8 mouse cellular contexts compared by ENCODE assay signal in the genomic region with DNA sequence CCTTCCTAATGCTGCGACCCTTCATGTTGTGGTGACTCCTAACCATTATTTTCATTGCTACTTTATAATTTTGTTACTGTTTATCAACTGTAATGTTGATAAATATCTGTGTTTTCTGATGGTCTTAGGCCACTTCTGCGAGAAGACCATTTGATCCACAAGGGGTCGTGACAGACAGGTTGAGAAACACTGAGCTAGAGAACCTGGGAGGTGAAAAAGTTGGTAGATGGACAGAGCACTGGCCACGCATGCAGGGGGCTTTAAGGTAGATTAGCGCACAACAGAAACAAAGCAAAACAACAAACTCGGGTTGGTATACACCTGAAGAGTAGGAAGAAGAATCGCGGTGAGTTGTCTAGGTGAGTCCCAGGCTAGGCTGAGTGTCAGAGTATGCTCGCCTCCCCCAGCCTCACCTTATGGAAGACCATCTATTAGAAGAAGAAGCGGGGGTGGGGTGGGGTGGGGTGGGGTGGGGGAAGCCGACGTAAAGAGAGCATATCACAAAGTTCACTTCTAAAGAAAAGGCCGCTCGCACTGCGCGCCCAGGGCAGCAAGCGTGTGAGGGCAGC. TPM values are rescaled to one million over a fixed set of nuclear protein-coding genes. Genes with fewer than 3 reads are reported as not detected.
DNase-seq lines count a peak whose midpoint lies in the region; ATAC-seq and TF ChIP-seq lines count a peak whose summit lies in the region.

No protein-coding gene starts in this region.

- H3K4me3 ChIP-seq in lung, embryonic 14.5 days (ENCODE audit: low read depth, low read length), result peak overlapping the region; percentile 83
- H3K4me3 ChIP-seq in embryonic facial prominence, embryonic 12.5 days, result peak overlapping the region; percentile 91
- H3K4me3 ChIP-seq in intestine, embryonic 15.5 days (replicated peaks), result peak overlapping the region; percentile 91
- H3K4me3 ChIP-seq in neural tube, embryonic 13.5 days, result peak overlapping the region; percentile 80

- H3K4me1 ChIP-seq in lung, embryonic 14.5 days (ENCODE audit: insufficient read depth), result peaks cover 3% of the 10 kb centered on the region
- 0 out of 2 replicates have a peak, but pooled peaks cover 13% of the 10 kb centered on the region for H3K4me1 ChIP-seq in embryonic facial prominence, embryonic 12.5 days
- H3K4me1 ChIP-seq in intestine, embryonic 15.5 days (replicated peaks), result peaks cover 14% of the 10 kb centered on the region
- H3K4me1 ChIP-seq in neural tube, embryonic 13.5 days (replicated peaks), result peaks cover 24% of the 10 kb centered on the region

- no peaks in the 10 kb centered on the region for H3K27me3 ChIP-seq in lung, embryonic 14.5 days (ENCODE audit: insufficient read depth, low read length)
- H3K27me3 ChIP-seq in embryonic facial prominence, embryonic 12.5 days, result no peaks in the 10 kb centered on the region
- H3K27me3 ChIP-seq in intestine, embryonic 15.5 days (replicated peaks), result no peaks in the 10 kb centered on the region
- H3K27me3 ChIP-seq in neural tube, embryonic 13.5 days, result no peaks in the 10 kb centered on the region

- peak; percentile 64 for TF ChIP-seq CTCF in lung, embryonic 14.5 days (IDR thresholded peaks at IDR 0.05; ENCODE audit: low read depth)

- H3K27ac ChIP-seq in lung, embryonic 14.5 days (ENCODE audit: low read depth), result peak overlapping the region; percentile 81
- peak overlapping the region; percentile 77; the same call in 1 of the 2 replicates for H3K27ac ChIP-seq in embryonic facial prominence, embryonic 12.5 days
- 0 out of 2 replicates have a peak overlapping the region, but pooled peaks have one; percentile 68 for H3K27ac ChIP-seq in intestine, embryonic 15.5 days
- peak overlapping the region; percentile 93; the same call in 1 of the 2 replicates for H3K27ac ChIP-seq in neural tube, embryonic 13.5 days (replicated peaks)

- H3K9ac ChIP-seq in lung, embryonic 14.5 days, result peak overlapping the region; percentile 87
- peak overlapping the region; percentile 84 for H3K9ac ChIP-seq in embryonic facial prominence, embryonic 12.5 days
- H3K9ac ChIP-seq in intestine, embryonic 15.5 days, result peak overlapping the region; percentile 90
- H3K9ac ChIP-seq in neural tube, embryonic 13.5 days, result peak overlapping the region; percentile 96

- no peaks in the 10 kb centered on the region for H3K36me3 ChIP-seq in lung, embryonic 14.5 days (ENCODE audit: insufficient read depth)
- no peaks in the 10 kb centered on the region for H3K36me3 ChIP-seq in embryonic facial prominence, embryonic 12.5 days
- no peaks in the 10 kb centered on the region for H3K36me3 ChIP-seq in intestine, embryonic 15.5 days
- H3K36me3 ChIP-seq in neural tube, embryonic 13.5 days, result no peaks in the 10 kb centered on the region

- ATAC-seq in lung, embryonic 14.5 days (ENCODE audit: insufficient read depth), result peak; percentile 12; the same call in 1 of the 2 replicates
- ATAC-seq in embryonic facial prominence, embryonic 12.5 days (ENCODE audit: insufficient number of reproducible peaks, insufficient read depth, low FRiP score, low TSS enrichment), result peak; percentile 26
- ATAC-seq in intestine, embryonic 15.5 days, result peak; percentile 29
- ATAC-seq in neural tube, embryonic 13.5 days (ENCODE audit: low read depth), result peak; percentile 32

- no peaks in the 10 kb centered on the region for H3K9me3 ChIP-seq in lung, embryonic 14.5 days (ENCODE audit: low read depth, low read length)
- H3K9me3 ChIP-seq in embryonic facial prominence, embryonic 12.5 days, result no peaks in the 10 kb centered on the region
- no peaks in the 10 kb centered on the region for H3K9me3 ChIP-seq in intestine, embryonic 15.5 days
- no peaks in the 10 kb centered on the region for H3K9me3 ChIP-seq in neural tube, embryonic 13.5 days

- WGBS in lung, embryonic 14.5 days, result 8% methylated on average over 17 of the region's 17 CpGs
- 5% methylated on average over 17 of the region's 17 CpGs for WGBS in embryonic facial prominence, embryonic 12.5 days
- 8% methylated on average over 17 of the region's 17 CpGs for WGBS in intestine, embryonic 15.5 days
- 9% methylated on average over 17 of the region's 17 CpGs for WGBS in neural tube, embryonic 13.5 days

- peak; percentile 63 for DNase-seq in lung, embryonic 14.5 days
- no peak for DNase-seq in lung, postnatal 14 days
- DNase-seq in adrenal gland, adult 8-10 months, result no peak
- no peak for DNase-seq in urinary bladder, postnatal 14 days (ENCODE audit: low spot score)
- no peak for DNase-seq in lung, postnatal 10 days

- peak overlapping the region; percentile 99 for H3K4me2 ChIP-seq in lung, embryonic 14.5 days
- H3K4me2 ChIP-seq in embryonic facial prominence, embryonic 12.5 days (replicated peaks), result peak overlapping the region; percentile 94
- peak overlapping the region; percentile 92 for H3K4me2 ChIP-seq in intestine, embryonic 15.5 days (replicated peaks)
- H3K4me2 ChIP-seq in neural tube, embryonic 13.5 days, result peak overlapping the region; percentile 87

RNA-seq across cellular contexts. Expression of gene Zfp697, which starts 0.5 kb away (rescaled TPM):
- polyA plus RNA-seq in lung, embryonic 14.5 days (2014; fragmentation: Nextera tagmentation; extraction: Ambion mirVana), result 9.1 and 10.2 TPM in 2 replicates
- 8.8 and 10.0 TPM in 2 replicates for polyA plus RNA-seq in embryonic facial prominence, embryonic 12.5 days (2016; fragmentation: Nextera tagmentation; extraction: Ambion mirVana)
- polyA plus RNA-seq in intestine, embryonic 15.5 days (2015; fragmentation: Nextera tagmentation; extraction: Ambion mirVana), result 7.1 and 7.2 TPM in 2 replicates
- 12.9 and 14.9 TPM in 2 replicates for polyA plus RNA-seq in neural tube, embryonic 13.5 days (2015; fragmentation: Nextera tagmentation; extraction: Ambion mirVana)
- 1 to 10 TPM; 5.8 to 9.4 (median 7.5) TPM for total RNA-seq in adrenal gland, adult 8-10 months (2022)

RNA-seq across cellular contexts. Expression of gene Phgdh, which starts 42.0 kb away (rescaled TPM):
- polyA plus RNA-seq in lung, embryonic 14.5 days (2014; fragmentation: Nextera tagmentation; extraction: Ambion mirVana), result 212 and 230 TPM in 2 replicates
- polyA plus RNA-seq in embryonic facial prominence, embryonic 12.5 days (2016; fragmentation: Nextera tagmentation; extraction: Ambion mirVana), result 267 and 276 TPM in 2 replicates
- 291 and 356 TPM in 2 replicates for polyA plus RNA-seq in intestine, embryonic 15.5 days (2015; fragmentation: Nextera tagmentation; extraction: Ambion mirVana)
- 166 and 171 TPM in 2 replicates for polyA plus RNA-seq in neural tube, embryonic 13.5 days (2015; fragmentation: Nextera tagmentation; extraction: Ambion mirVana)
- 10 to 100 TPM in 3 of 4 experiments, 1 to 10 TPM in 1; 6.8 to 28.8 (median 12.0) TPM for total RNA-seq in adrenal gland, adult 8-10 months (2022)
